Mouse (Mus musculus): ENCODE measurements around the gene Kcnip1. TPM values are rescaled to one million over a fixed set of nuclear protein-coding genes. Genes with fewer than 3 reads are reported as not detected.

The Kcnip1 gene
- polyA plus RNA-seq, 1 experiment from 2014 or later, result 2.4 TPM

DNA sequence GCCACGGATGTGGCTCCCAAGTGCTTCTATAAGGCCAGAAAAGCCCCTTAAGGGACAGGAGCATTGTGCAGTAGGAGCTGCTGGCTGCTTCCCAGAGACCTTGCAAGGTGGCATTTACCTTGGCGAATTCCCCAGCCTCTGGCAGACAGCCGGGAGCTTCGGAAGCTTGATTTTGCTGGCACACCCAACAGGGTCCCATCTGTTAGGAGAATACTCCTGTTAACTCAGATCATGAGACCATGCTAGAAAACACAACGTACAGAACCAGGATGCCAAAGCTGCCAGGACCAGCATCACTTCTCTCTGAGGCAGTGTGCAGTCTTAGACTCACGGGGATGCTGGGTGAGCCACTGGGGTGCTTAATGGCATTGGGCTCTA lies 165.1 kb downstream of the Kcnip1 start:
- H3K27me3 ChIP-seq, result no peaks in the 10 kb centered on the region
- no peaks in the 10 kb centered on the region for H3K9me3 ChIP-seq
- 76% methylated on average over 6 of the region's 6 CpGs for WGBS
- no peaks in the 10 kb centered on the region for H3K36me3 ChIP-seq
- ATAC-seq (ENCODE audit: insufficient number of reproducible peaks, insufficient read depth, low FRiP score, low TSS enrichment, low read depth), result no peak
- H3K4me2 ChIP-seq, result no peak overlapping the region
- H3K27ac ChIP-seq, result no peak overlapping the region
- H3K9ac ChIP-seq (replicated peaks), result no peak overlapping the region
- no peaks in the 10 kb centered on the region for H3K4me1 ChIP-seq (replicated peaks)
- H3K4me3 ChIP-seq (replicated peaks), result no peak overlapping the region

GRCm38 (mm10) chr11:33827085-33827828 lies 165.7 kb downstream of the Kcnip1 start:
- Histone ChIP-seq H3K27me3 (no peaks in the 10 kb centered on the region), H3K9me3 (no peaks in the 10 kb centered on the region), H3K9ac (replicated peaks) (no peak overlapping the region), H3K4me2 (no peak overlapping the region), H3K27ac (no peak overlapping the region), H3K36me3 (no peaks in the 10 kb centered on the region), H3K4me1 (replicated peaks) (no peaks in the 10 kb centered on the region), H3K4me3 (replicated peaks) (no peak overlapping the region)
- ATAC-seq (ENCODE audit: insufficient number of reproducible peaks, insufficient read depth, low FRiP score, low TSS enrichment, low read depth), result no peak
- 57% methylated on average over 12 of the region's 12 CpGs for WGBS

- Histone ChIP-seq H3K9me3 (no peaks in the 10 kb centered on the region), H3K4me1 (replicated peaks) (no peaks in the 10 kb centered on the region), H3K9ac (replicated peaks) (no peak overlapping the region), H3K36me3 (no peaks in the 10 kb centered on the region), H3K27me3 (no peaks in the 10 kb centered on the region), H3K27ac (no peak overlapping the region), H3K4me3 (replicated peaks) (no peak overlapping the region), H3K4me2 (no peak overlapping the region)
- 36% methylated on average over 6 of the region's 6 CpGs for WGBS
- ATAC-seq (ENCODE audit: insufficient number of reproducible peaks, insufficient read depth, low FRiP score, low TSS enrichment, low read depth), result no peak
Measured at GRCm38 (mm10) chr11:33824739-33825138, 168.2 kb downstream of the Kcnip1 start.

DNA sequence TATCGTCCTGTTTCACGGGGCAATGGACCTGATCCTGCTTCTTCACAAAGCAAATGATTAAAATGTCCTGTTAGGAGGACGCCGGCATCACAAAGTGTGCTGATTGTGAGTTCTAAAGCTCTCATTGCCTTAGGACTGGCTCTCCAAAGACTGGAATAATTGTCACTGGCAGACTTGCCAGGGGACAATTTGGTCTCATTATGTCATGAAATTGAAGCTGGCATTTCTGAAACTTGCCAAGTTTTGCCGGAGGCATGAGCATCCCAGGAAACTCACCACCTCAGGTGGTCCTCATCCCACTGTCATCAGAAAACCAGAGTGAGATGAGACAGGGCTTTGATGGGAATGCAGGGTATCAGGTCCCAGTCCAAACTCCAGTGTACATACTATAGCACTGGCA lies 171.6 kb downstream of the Kcnip1 start:
- 89% methylated on average over 5 of the region's 5 CpGs for WGBS
- H3K4me2 ChIP-seq, result no peak overlapping the region
- H3K36me3 ChIP-seq, result no peaks in the 10 kb centered on the region
- no peak overlapping the region for H3K4me3 ChIP-seq (replicated peaks)
- no peak overlapping the region for H3K27ac ChIP-seq
- H3K27me3 ChIP-seq, result no peaks in the 10 kb centered on the region
- peaks cover 12% of the 10 kb centered on the region for H3K4me1 ChIP-seq (replicated peaks)
- H3K9me3 ChIP-seq, result no peaks in the 10 kb centered on the region
- ATAC-seq (ENCODE audit: insufficient number of reproducible peaks, insufficient read depth, low FRiP score, low TSS enrichment, low read depth), result no peak
- no peak overlapping the region for H3K9ac ChIP-seq (replicated peaks)

DNA sequence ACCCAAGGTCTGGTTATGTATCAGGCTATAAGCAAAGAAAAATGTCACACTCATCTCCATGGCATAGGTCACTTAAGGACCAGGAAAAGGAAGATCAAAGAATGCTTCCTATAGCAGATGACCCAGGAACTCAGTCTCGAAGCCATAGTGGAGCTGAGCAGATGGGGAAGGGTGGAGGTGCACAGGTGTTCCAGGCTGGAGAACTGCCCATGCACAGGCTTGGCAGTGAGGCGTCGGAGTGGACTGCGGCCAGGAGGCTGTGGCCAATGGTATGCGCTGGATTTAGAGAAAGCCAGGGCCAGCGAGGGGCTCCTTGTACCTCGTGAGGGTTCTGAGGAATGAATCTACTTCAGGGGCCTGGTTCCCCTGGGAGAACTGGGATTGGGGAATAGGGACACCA lies 172.1 kb downstream of the Kcnip1 start:
- H3K4me2 ChIP-seq, result no peak overlapping the region
- peaks cover 15% of the 10 kb centered on the region for H3K4me1 ChIP-seq (replicated peaks)
- no peak for ATAC-seq (ENCODE audit: insufficient number of reproducible peaks, insufficient read depth, low FRiP score, low TSS enrichment, low read depth)
- no peaks in the 10 kb centered on the region for H3K27me3 ChIP-seq
- WGBS, result 88% methylated on average over 7 of the region's 7 CpGs
- no peak overlapping the region for H3K9ac ChIP-seq (replicated peaks)
- no peaks in the 10 kb centered on the region for H3K9me3 ChIP-seq
- H3K4me3 ChIP-seq (replicated peaks), result no peak overlapping the region
- H3K36me3 ChIP-seq, result no peaks in the 10 kb centered on the region
- H3K27ac ChIP-seq, result no peak overlapping the region

- Histone ChIP-seq H3K4me3 (replicated peaks) (no peak overlapping the region), H3K27ac (no peak overlapping the region), H3K27me3 (no peaks in the 10 kb centered on the region), H3K4me2 (no peak overlapping the region), H3K9ac (replicated peaks) (no peak overlapping the region), H3K9me3 (no peaks in the 10 kb centered on the region), H3K36me3 (no peaks in the 10 kb centered on the region), H3K4me1 (replicated peaks) (peaks cover 15% of the 10 kb centered on the region)
- no peak for ATAC-seq (ENCODE audit: insufficient number of reproducible peaks, insufficient read depth, low FRiP score, low TSS enrichment, low read depth)
- WGBS, result 9% methylated on average over 5 of the region's 5 CpGs
Measured at GRCm38 (mm10) chr11:33818861-33819503, 174.0 kb downstream of the Kcnip1 start.

GRCm38 (mm10) chr11:33816020-33816419 lies 176.9 kb downstream of the Kcnip1 start:
- H3K4me2 ChIP-seq, result no peak overlapping the region
- H3K4me3 ChIP-seq (replicated peaks), result no peak overlapping the region
- no peak for ATAC-seq (ENCODE audit: insufficient number of reproducible peaks, insufficient read depth, low FRiP score, low TSS enrichment, low read depth)
- no peak overlapping the region for H3K27ac ChIP-seq
- WGBS, result 40% methylated on average over 3 of the region's 3 CpGs
- no peaks in the 10 kb centered on the region for H3K9me3 ChIP-seq
- no peak overlapping the region for H3K9ac ChIP-seq (replicated peaks)
- no peaks in the 10 kb centered on the region for H3K36me3 ChIP-seq
- peaks cover 15% of the 10 kb centered on the region for H3K4me1 ChIP-seq (replicated peaks)
- no peaks in the 10 kb centered on the region for H3K27me3 ChIP-seq

DNA sequence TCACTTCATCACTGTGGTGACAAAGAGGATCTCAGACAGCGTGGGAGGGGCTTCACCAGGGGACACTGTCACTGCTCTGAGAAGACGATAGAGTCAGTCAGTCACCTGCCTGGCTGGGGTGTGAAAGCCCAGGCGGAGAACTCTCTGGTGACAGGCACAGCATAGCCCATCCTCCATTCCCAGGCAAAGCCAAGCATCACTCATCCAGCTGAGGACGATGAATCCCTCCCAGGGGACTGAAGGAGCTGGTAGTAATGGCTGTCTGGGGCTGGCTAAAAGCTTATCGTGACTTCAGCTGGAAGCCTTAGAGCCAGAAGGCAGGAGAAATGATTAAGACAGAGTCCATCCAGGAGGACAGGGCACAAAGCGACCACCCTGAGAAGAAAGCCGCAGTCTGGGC lies 182.8 kb downstream of the Kcnip1 start:
- Histone ChIP-seq H3K27ac (no peak overlapping the region), H3K9me3 (no peaks in the 10 kb centered on the region), H3K9ac (replicated peaks) (no peak overlapping the region), H3K27me3 (no peaks in the 10 kb centered on the region), H3K4me3 (replicated peaks) (no peak overlapping the region), H3K4me1 (replicated peaks) (no peaks in the 10 kb centered on the region), H3K36me3 (no peaks in the 10 kb centered on the region), H3K4me2 (no peak overlapping the region)
- ATAC-seq (ENCODE audit: insufficient number of reproducible peaks, insufficient read depth, low FRiP score, low TSS enrichment, low read depth), result no peak
- 53% methylated on average over 7 of the region's 7 CpGs for WGBS

DNA sequence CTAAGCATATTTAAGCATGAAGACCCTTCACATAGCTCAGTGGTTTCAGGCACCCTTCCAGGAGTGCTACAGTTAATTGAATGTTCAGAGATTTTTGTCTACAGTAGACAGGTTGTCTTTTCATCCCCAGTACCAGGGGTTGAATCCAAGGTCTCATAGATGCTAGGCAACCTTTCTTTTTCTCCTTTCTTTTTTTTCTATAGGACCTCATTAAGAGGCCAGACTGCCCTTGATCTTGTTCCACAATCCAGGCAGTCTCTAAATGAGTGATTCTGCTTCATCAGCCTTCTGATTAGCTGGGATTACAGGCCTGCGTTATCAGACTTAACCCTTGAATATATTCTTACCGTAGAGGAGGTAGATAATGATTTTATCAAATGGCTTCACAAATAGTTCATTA lies 189.9 kb downstream of the Kcnip1 start:
- ATAC-seq (ENCODE audit: insufficient number of reproducible peaks, insufficient read depth, low FRiP score, low TSS enrichment, low read depth), result no peak
- H3K9ac ChIP-seq (replicated peaks), result no peak overlapping the region
- WGBS, result 87% methylated on average over 2 of the region's 2 CpGs

DNA sequence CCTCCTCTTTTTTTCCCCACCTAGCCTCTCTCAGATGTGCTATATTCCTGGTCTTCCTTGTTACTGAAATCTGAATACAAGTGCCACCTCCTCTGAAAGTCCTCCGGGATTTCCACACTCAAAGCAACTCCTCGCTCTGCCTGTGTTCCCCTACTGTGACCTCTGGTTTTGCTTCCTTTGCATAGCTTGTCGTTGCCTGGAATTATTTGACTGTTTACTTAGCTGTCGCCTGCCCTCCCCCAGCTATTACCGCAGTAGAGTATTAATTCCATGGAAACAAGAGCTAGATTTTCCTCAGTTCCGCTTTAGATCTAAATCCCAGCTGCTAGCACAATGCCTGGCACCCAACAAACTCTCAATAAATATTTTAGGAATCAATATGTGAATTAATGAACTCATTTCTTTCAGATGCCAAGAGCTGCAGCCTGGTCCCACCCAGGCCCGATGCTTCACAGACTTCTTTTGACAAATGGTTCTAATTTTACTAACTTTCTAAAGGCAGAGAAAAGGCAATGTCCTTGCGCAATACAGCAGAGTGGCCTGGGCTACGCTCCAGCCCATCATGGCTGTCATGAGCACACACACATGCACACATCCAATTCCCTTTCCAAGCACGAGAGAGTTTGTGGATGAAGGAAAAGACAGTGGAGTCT lies 192.4 kb downstream of the Kcnip1 start:
- no peaks in the 10 kb centered on the region for H3K9me3 ChIP-seq

More for the DNA sequence above, 189.9 kb downstream of the Kcnip1 start:
- Histone ChIP-seq H3K36me3 (no peaks in the 10 kb centered on the region), H3K27ac (no peak overlapping the region), H3K9me3 (no peaks in the 10 kb centered on the region), H3K4me1 (replicated peaks) (peaks cover 5% of the 10 kb centered on the region; the same call in 1 of the 2 replicates), H3K27me3 (no peaks in the 10 kb centered on the region), H3K4me3 (replicated peaks) (no peak overlapping the region), H3K4me2 (no peak overlapping the region)

GRCm38 (mm10) chr11:33799933-33800332 lies 193.0 kb downstream of the Kcnip1 start:
- Histone ChIP-seq H3K4me3 (replicated peaks) (no peak overlapping the region), H3K4me1 (replicated peaks) (peaks cover 5% of the 10 kb centered on the region; the same call in 1 of the 2 replicates), H3K4me2 (no peak overlapping the region), H3K36me3 (no peaks in the 10 kb centered on the region), H3K9me3 (no peaks in the 10 kb centered on the region), H3K9ac (replicated peaks) (no peak overlapping the region), H3K27ac (no peak overlapping the region), H3K27me3 (no peaks in the 10 kb centered on the region)
- 37% methylated on average over 1 of the region's 1 CpGs for WGBS
- ATAC-seq (ENCODE audit: insufficient number of reproducible peaks, insufficient read depth, low FRiP score, low TSS enrichment, low read depth), result no peak

More for the DNA sequence above, 192.4 kb downstream of the Kcnip1 start:
- WGBS, result 70% methylated on average over 10 of the region's 10 CpGs
- H3K4me2 ChIP-seq, result no peak overlapping the region
- H3K4me1 ChIP-seq (replicated peaks), result peaks cover 5% of the 10 kb centered on the region; the same call in 1 of the 2 replicates
- H3K4me3 ChIP-seq (replicated peaks), result no peak overlapping the region
- ATAC-seq (ENCODE audit: insufficient number of reproducible peaks, insufficient read depth, low FRiP score, low TSS enrichment, low read depth), result no peak
- H3K27ac ChIP-seq, result no peak overlapping the region
- no peaks in the 10 kb centered on the region for H3K36me3 ChIP-seq
- no peaks in the 10 kb centered on the region for H3K27me3 ChIP-seq
- H3K9ac ChIP-seq (replicated peaks), result no peak overlapping the region

Measured in limb, embryonic 12.5 days (tissue).